Mouse (Mus musculus): ENCODE results near the gene Galt.

DNA sequence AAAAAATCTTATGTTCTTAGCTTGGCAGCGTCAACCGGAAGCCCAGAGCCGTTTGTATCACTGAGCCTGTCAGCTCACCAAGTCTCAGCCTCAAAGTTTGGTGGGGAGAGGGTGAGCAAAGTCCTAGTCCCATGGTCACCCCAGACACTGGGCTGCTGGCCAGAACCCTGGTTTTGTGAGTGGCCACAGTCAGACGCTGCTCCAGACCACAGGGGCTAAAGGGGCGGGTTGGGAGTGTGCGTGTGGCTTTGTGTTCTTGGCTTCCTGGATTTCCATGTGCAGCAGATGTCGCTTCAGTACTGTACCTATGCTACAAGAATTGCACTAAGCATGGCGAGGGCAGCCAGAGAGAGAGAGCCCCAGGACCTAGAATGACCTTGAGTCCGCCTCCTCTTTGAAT, 4.2 kb downstream of the Galt start:
- no peak for TF ChIP-seq CTCF (IDR thresholded peaks at IDR 0.05; ENCODE audit: borderline replicate concordance, control insufficient read depth, extremely low read depth, insufficient read depth, low read length, poor library complexity)
- no peak for TF ChIP-seq POLR2A (IDR thresholded peaks at IDR 0.05; ENCODE audit: control insufficient read depth, extremely low read depth, insufficient read depth, low read length, poor library complexity)

Measured in thymus, adult 2 months (tissue).